In genomic region chr8:121717982-121718425, GRCm38 (mm10) we compare ENCODE assay signal across 9 mouse cellular contexts. TPM values are rescaled to one million over a fixed set of nuclear protein-coding genes. Genes with fewer than 3 reads are reported as not detected.
DNase-seq lines count a peak whose midpoint lies in the region; ATAC-seq and TF ChIP-seq lines count a peak whose summit lies in the region.
"Had no signal": no experiment of that assay in that cellular context is flagged by ENCODE, and none has a peak within 500 bp of the region (broad histone marks: within the 10 kb centered on the region; RNA-seq: fewer than 3 reads in every experiment).

No protein-coding gene starts in this region.

- H3K4me3 ChIP-seq in embryonic facial prominence, embryonic 12.5 days = no peak overlapping the region
- no peak overlapping the region for H3K4me3 ChIP-seq in heart, adult 2 months
- H3K4me3 ChIP-seq in midbrain, embryonic 15.5 days = peak overlapping the region; percentile 15; the same call in 1 of the 2 replicates

- H3K27me3 ChIP-seq in embryonic facial prominence, embryonic 12.5 days = peaks cover 19% of the 10 kb centered on the region
- H3K27me3 ChIP-seq in heart, adult 2 months (ENCODE audit: control insufficient read depth, insufficient read depth, low read length) = no peaks in the 10 kb centered on the region
- H3K27me3 ChIP-seq in midbrain, embryonic 15.5 days (replicated peaks) = no peaks in the 10 kb centered on the region
- H3K27me3 ChIP-seq in splenic B cell, adult 2 months (ENCODE audit: control insufficient read depth, insufficient read depth, low read length, poor library complexity, severe bottlenecking) = no peaks in the 10 kb centered on the region

- peaks cover 5% of the 10 kb centered on the region; the same call in 1 of the 2 replicates for H3K4me1 ChIP-seq in embryonic facial prominence, embryonic 12.5 days
- no peaks in the 10 kb centered on the region for H3K4me1 ChIP-seq in heart, adult 2 months (ENCODE audit: control insufficient read depth, insufficient read depth, low read length)
- H3K4me1 ChIP-seq in midbrain, embryonic 15.5 days = peaks cover 20% of the 10 kb centered on the region

- no peak for TF ChIP-seq POLR2A in heart, adult 2 months (IDR thresholded peaks at IDR 0.05; ENCODE audit: insufficient read depth, low read depth, low read length)

- peak overlapping the region; percentile 26 for H3K4me2 ChIP-seq in embryonic facial prominence, embryonic 12.5 days (replicated peaks)
- peak overlapping the region; percentile 46 for H3K4me2 ChIP-seq in midbrain, embryonic 15.5 days

- 0 out of 2 replicates have a peak overlapping the region, but pooled peaks have one; percentile 25 for H3K27ac ChIP-seq in embryonic facial prominence, embryonic 12.5 days
- no peak overlapping the region for H3K27ac ChIP-seq in heart, adult 2 months
- peak overlapping the region; percentile 74 for H3K27ac ChIP-seq in midbrain, embryonic 15.5 days

- peak; percentile 86 for TF ChIP-seq CTCF in heart, adult 2 months (IDR thresholded peaks at IDR 0.05)

- peak; percentile 86 for ATAC-seq in embryonic facial prominence, embryonic 12.5 days (ENCODE audit: insufficient number of reproducible peaks, insufficient read depth, low FRiP score, low TSS enrichment)
- peak; percentile 91 for ATAC-seq in midbrain, embryonic 15.5 days (replicated peaks)

- H3K9ac ChIP-seq in embryonic facial prominence, embryonic 12.5 days = no peak overlapping the region
- H3K9ac ChIP-seq in heart, adult 2 months (ENCODE audit: low read depth, low read length) = no peak overlapping the region
- H3K9ac ChIP-seq in midbrain, embryonic 15.5 days = no peak overlapping the region

- intact Hi-C loops in heart, adult 2 months (cut with DNase I) = loop anchor here (5.0 to 10.0 kb wide), 2 partner anchors 114 to 207 kb away; no protein-coding TSS in a partner anchor
- intact Hi-C loops in left cerebral cortex, postnatal 4 days (cut with DNase I) = no loop called here

- no peaks in the 10 kb centered on the region for H3K36me3 ChIP-seq in embryonic facial prominence, embryonic 12.5 days
- H3K36me3 ChIP-seq in heart, adult 2 months (ENCODE audit: control insufficient read depth, insufficient read depth, low read length) = no peaks in the 10 kb centered on the region
- H3K36me3 ChIP-seq in midbrain, embryonic 15.5 days (replicated peaks) = no peaks in the 10 kb centered on the region
- no peaks in the 10 kb centered on the region for H3K36me3 ChIP-seq in splenic B cell, adult 2 months (ENCODE audit: control insufficient read depth, insufficient read depth, low read length, poor library complexity, severe bottlenecking)

- peak; percentile 44; the same call in 1 of the 2 replicates for TF ChIP-seq EP300 in heart, adult 2 months (IDR thresholded peaks at IDR 0.05; ENCODE audit: insufficient read depth, low read depth, low read length)

- WGBS in embryonic facial prominence, embryonic 12.5 days = 29% methylated on average over 12 of the region's 12 CpGs
- WGBS in heart, adult 2 months = 27% methylated on average over 12 of the region's 12 CpGs
- WGBS in midbrain, embryonic 15.5 days = 27% methylated on average over 12 of the region's 12 CpGs

- H3K9me3 ChIP-seq in embryonic facial prominence, embryonic 12.5 days = no peaks in the 10 kb centered on the region
- no peaks in the 10 kb centered on the region for H3K9me3 ChIP-seq in midbrain, embryonic 15.5 days

- peak; percentile 54 to 60 for DNase-seq in urinary bladder, adult 18-20 months (ENCODE audit: low spot score in 2 of 2)
- no peak for DNase-seq in urinary bladder, postnatal 10 days (ENCODE audit: low spot score)
- peak; percentile 74 to 77 for DNase-seq in heart, adult 2 months
- peak; percentile 85 for DNase-seq in kidney, adult 18-20 months
- peak; percentile 96 for DNase-seq in left cerebral cortex, postnatal 4 days
- DNase-seq in splenic B cell, adult 2 months (ENCODE audit: low read depth, low spot score) = peak; percentile 38

- no peaks in the 10 kb centered on the region for H3K79me2 ChIP-seq in heart, adult 2 months (replicated peaks; ENCODE audit: control insufficient read depth, insufficient read depth, low read length)

RNA-seq across cellular contexts. Expression of gene Jph3, which starts 11.4 kb away (rescaled TPM):
- 6.7 and 8.6 TPM in 2 replicates for polyA plus RNA-seq in embryonic facial prominence, embryonic 12.5 days (2016; fragmentation: Nextera tagmentation; extraction: Ambion mirVana)
- total RNA-seq in heart, adult 2 months (2021) = under 1 TPM in 1 of 2 experiments, not detected in 1; 0.11 TPM
- 0.09 and 0.10 TPM in 2 replicates for polyA plus RNA-seq in heart, adult 2 months (2012; rRNA removed)
- 100 to 1,000 TPM; 116 to 119 TPM for total RNA-seq in left cerebral cortex, postnatal 4 days (2021)
- 111 and 114 TPM in 2 replicates for polyA plus RNA-seq in midbrain, embryonic 15.5 days (2015; fragmentation: Nextera tagmentation; extraction: Ambion mirVana)
- total RNA-seq: MEL had no signal

Comparison
In these comparisons a context has a peak if more than half of its experiments do, and no peak if none do; other contexts are left out.
1. RNA of gene Jph3, which starts 11.4 kb away (polyA plus RNA-seq): 111 to 114 TPM in midbrain, embryonic 15.5 days; 6.7 to 8.6 TPM in embryonic facial prominence, embryonic 12.5 days and 0.09 to 0.10 TPM in heart, adult 2 months; every median in the first group is over 10 times any median in the second.